Mouse (Mus musculus): ENCODE data around the gene Shisa8. TPM values are rescaled to one million over a fixed set of nuclear protein-coding genes. Genes with fewer than 3 reads are reported as not detected.

The Shisa8 gene
- polyA plus RNA-seq, 1 experiment from 2014 or later: 0.32 TPM

- no peaks in the 10 kb centered on the region for H3K9me3 ChIP-seq (replicated peaks; ENCODE audit: control insufficient read depth, low read length)
- WGBS: 78% methylated on average over 8 of the region's 8 CpGs
- H3K9ac ChIP-seq (ENCODE audit: low read length): no peak overlapping the region
- H3K4me3 ChIP-seq (ENCODE audit: low read length): no peak overlapping the region
- peaks cover 7% of the 10 kb centered on the region for H3K36me3 ChIP-seq (ENCODE audit: control insufficient read depth, insufficient read depth)
- no peak for ATAC-seq (replicated peaks; ENCODE audit: extremely low read depth, insufficient read depth, low FRiP score)
- H3K4me2 ChIP-seq (ENCODE audit: low read depth, low read length): no peak overlapping the region
- H3K4me1 ChIP-seq (ENCODE audit: control insufficient read depth, insufficient read depth, low read length): peaks cover 24% of the 10 kb centered on the region
- H3K27me3 ChIP-seq (ENCODE audit: control insufficient read depth, insufficient read depth, low read length): peaks cover 75% of the 10 kb centered on the region
- H3K27ac ChIP-seq (ENCODE audit: low read length): no peak overlapping the region
Measured at GRCm38 (mm10) chr15:82208307-82208706, 4.3 kb downstream of the Shisa8 start.

- no peak overlapping the region for H3K9ac ChIP-seq (ENCODE audit: low read length)
- H3K27me3 ChIP-seq (ENCODE audit: control insufficient read depth, insufficient read depth, low read length): peaks cover 69% of the 10 kb centered on the region
- H3K4me2 ChIP-seq (ENCODE audit: low read depth, low read length): peak overlapping the region; percentile 2; the same call in 1 of the 2 replicates
- no peak for ATAC-seq (replicated peaks; ENCODE audit: extremely low read depth, insufficient read depth, low FRiP score)
- peaks cover 9% of the 10 kb centered on the region for H3K36me3 ChIP-seq (ENCODE audit: control insufficient read depth, insufficient read depth)
- H3K27ac ChIP-seq (ENCODE audit: low read length): no peak overlapping the region
- no peak overlapping the region for H3K4me3 ChIP-seq (ENCODE audit: low read length)
- no peaks in the 10 kb centered on the region for H3K9me3 ChIP-seq (replicated peaks; ENCODE audit: control insufficient read depth, low read length)
- 23% methylated on average over 30 of the region's 30 CpGs for WGBS
- peaks cover 24% of the 10 kb centered on the region for H3K4me1 ChIP-seq (ENCODE audit: control insufficient read depth, insufficient read depth, low read length)
Measured at GRCm38 (mm10) chr15:82207504-82208219, 5.0 kb downstream of the Shisa8 start.

DNA sequence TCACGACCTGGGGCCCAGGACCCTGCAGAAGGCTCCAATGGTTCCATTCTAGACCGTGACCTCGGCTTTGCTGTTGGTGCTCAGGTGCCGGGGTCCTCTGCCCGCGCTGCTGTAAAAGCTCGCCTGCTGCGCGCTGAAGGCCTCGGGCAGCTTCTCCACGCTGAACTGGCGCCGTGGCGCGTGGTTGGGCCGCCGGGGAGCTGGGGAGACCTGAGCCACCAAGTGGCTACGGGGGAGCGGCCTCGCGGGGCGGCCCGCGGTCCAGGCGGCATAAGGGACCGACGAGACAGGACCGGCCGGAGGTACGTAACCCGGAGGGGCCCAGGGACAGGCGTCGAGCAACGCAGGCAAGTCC, 5.5 kb downstream of the Shisa8 start:
- H3K9ac ChIP-seq (ENCODE audit: low read length): 0 out of 2 replicates have a peak overlapping the region, but pooled peaks have one; percentile 44
- ATAC-seq (replicated peaks; ENCODE audit: extremely low read depth, insufficient read depth, low FRiP score): no peak
- peaks cover 63% of the 10 kb centered on the region for H3K27me3 ChIP-seq (ENCODE audit: control insufficient read depth, insufficient read depth, low read length)
- 0 out of 2 replicates have a peak overlapping the region, but pooled peaks have one; percentile 7 for H3K4me3 ChIP-seq (ENCODE audit: low read length)
- 17% methylated on average over 34 of the region's 34 CpGs for WGBS
- H3K36me3 ChIP-seq (ENCODE audit: control insufficient read depth, insufficient read depth): peaks cover 9% of the 10 kb centered on the region
- H3K4me2 ChIP-seq (ENCODE audit: low read depth, low read length): peak overlapping the region; percentile 2; the same call in 1 of the 2 replicates
- peaks cover 24% of the 10 kb centered on the region for H3K4me1 ChIP-seq (ENCODE audit: control insufficient read depth, insufficient read depth, low read length)
- no peaks in the 10 kb centered on the region for H3K9me3 ChIP-seq (replicated peaks; ENCODE audit: control insufficient read depth, low read length)
- no peak overlapping the region for H3K27ac ChIP-seq (ENCODE audit: low read length)

DNA sequence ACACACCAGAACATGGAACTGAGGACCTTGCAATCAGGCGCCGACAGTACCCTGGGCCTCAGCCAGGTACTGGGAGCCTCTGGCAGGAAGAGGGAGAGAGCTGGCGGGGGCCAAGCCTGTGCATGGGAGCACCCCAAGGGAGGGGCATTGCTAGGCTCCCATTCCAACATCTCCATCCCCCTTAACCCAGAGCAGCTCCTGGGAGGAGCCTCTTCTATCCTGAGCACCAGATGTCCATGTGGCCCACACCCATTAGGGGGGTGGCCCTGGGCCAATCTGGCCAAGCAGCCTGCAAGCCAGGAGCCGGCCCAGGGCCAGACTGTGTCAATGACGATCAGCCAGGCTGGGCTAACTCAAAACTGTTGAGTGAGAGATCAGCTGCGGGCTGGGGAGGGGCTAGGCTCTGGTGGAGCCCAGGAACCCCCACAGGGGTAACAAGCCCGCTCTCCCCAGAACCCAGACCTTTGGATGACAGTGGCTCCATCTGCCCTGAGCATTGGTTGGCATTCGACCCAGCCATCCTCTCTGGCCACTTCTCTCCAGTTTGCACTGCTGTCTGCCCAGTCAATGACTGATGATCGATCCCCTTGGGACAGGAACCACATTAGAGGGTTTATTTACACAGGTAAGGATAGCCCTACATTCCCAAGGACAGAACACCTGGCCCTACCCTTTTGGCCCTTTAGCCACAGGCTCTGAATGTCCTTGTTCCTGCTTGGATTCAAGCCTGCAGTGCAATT, 6.1 kb downstream of the Shisa8 start:
- H3K9me3 ChIP-seq (replicated peaks; ENCODE audit: control insufficient read depth, low read length): no peaks in the 10 kb centered on the region
- H3K4me2 ChIP-seq (ENCODE audit: low read depth, low read length): no peak overlapping the region
- WGBS: 36% methylated on average over 9 of the region's 9 CpGs
- H3K27ac ChIP-seq (ENCODE audit: low read length): no peak overlapping the region
- peaks cover 11% of the 10 kb centered on the region for H3K36me3 ChIP-seq (ENCODE audit: control insufficient read depth, insufficient read depth)
- H3K9ac ChIP-seq (ENCODE audit: low read length): 0 out of 2 replicates have a peak overlapping the region, but pooled peaks have one; percentile 44
- H3K27me3 ChIP-seq (ENCODE audit: control insufficient read depth, insufficient read depth, low read length): peaks cover 58% of the 10 kb centered on the region
- H3K4me1 ChIP-seq (ENCODE audit: control insufficient read depth, insufficient read depth, low read length): peaks cover 20% of the 10 kb centered on the region
- no peak overlapping the region for H3K4me3 ChIP-seq (ENCODE audit: low read length)
- ATAC-seq (replicated peaks; ENCODE audit: extremely low read depth, insufficient read depth, low FRiP score): peak; percentile 82

GRCm38 (mm10) chr15:82204680-82205371, 7.8 kb downstream of the Shisa8 start:
- H3K27ac ChIP-seq (ENCODE audit: low read length): no peak overlapping the region
- no peak for ATAC-seq (replicated peaks; ENCODE audit: extremely low read depth, insufficient read depth, low FRiP score)
- no peak overlapping the region for H3K4me3 ChIP-seq (ENCODE audit: low read length)
- H3K9me3 ChIP-seq (replicated peaks; ENCODE audit: control insufficient read depth, low read length): no peaks in the 10 kb centered on the region
- WGBS: 81% methylated on average over 10 of the region's 10 CpGs
- no peak overlapping the region for H3K9ac ChIP-seq (ENCODE audit: low read length)
- H3K4me2 ChIP-seq (ENCODE audit: low read depth, low read length): no peak overlapping the region
- peaks cover 19% of the 10 kb centered on the region for H3K36me3 ChIP-seq (ENCODE audit: control insufficient read depth, insufficient read depth)
- H3K27me3 ChIP-seq (ENCODE audit: control insufficient read depth, insufficient read depth, low read length): peaks cover 40% of the 10 kb centered on the region
- peaks cover 17% of the 10 kb centered on the region for H3K4me1 ChIP-seq (ENCODE audit: control insufficient read depth, insufficient read depth, low read length)

GRCm38 (mm10) chr15:82203611-82204351, 8.8 kb downstream of the Shisa8 start:
- Histone ChIP-seq H3K9me3 (replicated peaks; ENCODE audit: control insufficient read depth, low read length) (no peaks in the 10 kb centered on the region), H3K36me3 (ENCODE audit: control insufficient read depth, insufficient read depth) (peaks cover 24% of the 10 kb centered on the region), H3K4me3 (ENCODE audit: low read length) (no peak overlapping the region), H3K27me3 (ENCODE audit: control insufficient read depth, insufficient read depth, low read length) (peaks cover 30% of the 10 kb centered on the region), H3K9ac (ENCODE audit: low read length) (no peak overlapping the region), H3K4me1 (ENCODE audit: control insufficient read depth, insufficient read depth, low read length) (peaks cover 17% of the 10 kb centered on the region), H3K27ac (ENCODE audit: low read length) (no peak overlapping the region), H3K4me2 (ENCODE audit: low read depth, low read length) (no peak overlapping the region)
- ATAC-seq (replicated peaks; ENCODE audit: extremely low read depth, insufficient read depth, low FRiP score): no peak
- 87% methylated on average over 20 of the region's 20 CpGs for WGBS

- no peak for ATAC-seq (replicated peaks; ENCODE audit: extremely low read depth, insufficient read depth, low FRiP score)
- H3K36me3 ChIP-seq (ENCODE audit: control insufficient read depth, insufficient read depth): peaks cover 29% of the 10 kb centered on the region
- H3K9ac ChIP-seq (ENCODE audit: low read length): no peak overlapping the region
- H3K27ac ChIP-seq (ENCODE audit: low read length): no peak overlapping the region
- H3K4me3 ChIP-seq (ENCODE audit: low read length): no peak overlapping the region
- H3K27me3 ChIP-seq (ENCODE audit: control insufficient read depth, insufficient read depth, low read length): peaks cover 23% of the 10 kb centered on the region
- H3K4me1 ChIP-seq (ENCODE audit: control insufficient read depth, insufficient read depth, low read length): peaks cover 17% of the 10 kb centered on the region
- H3K9me3 ChIP-seq (replicated peaks; ENCODE audit: control insufficient read depth, low read length): no peaks in the 10 kb centered on the region
- 93% methylated on average over 10 of the region's 10 CpGs for WGBS
- no peak overlapping the region for H3K4me2 ChIP-seq (ENCODE audit: low read depth, low read length)
Measured at GRCm38 (mm10) chr15:82203090-82203489, 9.5 kb downstream of the Shisa8 start.

GRCm38 (mm10) chr15:82202086-82202485, 10.5 kb downstream of the Shisa8 start:
- no peak for ATAC-seq (replicated peaks; ENCODE audit: extremely low read depth, insufficient read depth, low FRiP score)
- WGBS: 91% methylated on average over 6 of the region's 6 CpGs
- no peak overlapping the region for H3K4me3 ChIP-seq (ENCODE audit: low read length)
- H3K9me3 ChIP-seq (replicated peaks; ENCODE audit: control insufficient read depth, low read length): no peaks in the 10 kb centered on the region
- H3K9ac ChIP-seq (ENCODE audit: low read length): no peak overlapping the region
- H3K27ac ChIP-seq (ENCODE audit: low read length): no peak overlapping the region
- peaks cover 13% of the 10 kb centered on the region for H3K4me1 ChIP-seq (ENCODE audit: control insufficient read depth, insufficient read depth, low read length)
- peaks cover 38% of the 10 kb centered on the region for H3K36me3 ChIP-seq (ENCODE audit: control insufficient read depth, insufficient read depth)
- H3K27me3 ChIP-seq (ENCODE audit: control insufficient read depth, insufficient read depth, low read length): peaks cover 14% of the 10 kb centered on the region
- no peak overlapping the region for H3K4me2 ChIP-seq (ENCODE audit: low read depth, low read length)

Measured in heart, embryonic 16.5 days (tissue).